Mouse (Mus musculus) common myeloid progenitor, adult 5-6 weeks (primary cell): ENCODE measurements at regions not wholly inside any gene's neighbourhood (a gene's known extent, or its start where the extent isn't known, plus 50 kb on each side); places are given as distances from the start of the nearest gene placed in this dataset.
"Not testable (repeated sequence)": the region's sequence is repeated elsewhere in the genome, so short reads cannot be mapped to it uniquely, and the experiment has no call there.

Experiments
- ATAC-seq: replicated peaks from 2 replicates; pipeline ENCODE4 v1.8.0; 2016; ENCODE audit warnings: low read depth, mild to moderate bottlenecking, moderate TSS enrichment, inconsistent platforms; ENCODE audit not compliant: poor library complexity, severe bottlenecking

DNA sequence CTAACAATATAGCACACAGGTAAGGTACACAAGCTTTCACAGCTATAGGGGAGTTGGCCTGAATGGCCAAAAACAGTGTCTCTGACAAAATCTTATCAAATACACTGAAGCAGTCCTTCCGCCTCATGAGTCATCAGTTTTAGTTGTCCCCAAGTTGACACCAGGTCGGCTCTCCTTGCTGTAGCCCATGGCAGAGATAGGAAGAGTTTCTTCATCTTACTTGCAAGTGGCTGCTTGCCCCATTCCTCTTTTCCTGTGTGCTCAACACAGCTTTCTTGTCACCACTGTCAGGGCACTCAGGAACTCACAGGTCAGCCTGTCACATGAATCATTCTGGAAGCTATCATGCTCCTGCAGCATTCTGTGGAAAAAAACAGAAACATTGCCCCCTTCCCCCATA, 77.1 kb downstream of the Olfr721-ps1 start:
- ATAC-seq, result peak; percentile 47

DNA sequence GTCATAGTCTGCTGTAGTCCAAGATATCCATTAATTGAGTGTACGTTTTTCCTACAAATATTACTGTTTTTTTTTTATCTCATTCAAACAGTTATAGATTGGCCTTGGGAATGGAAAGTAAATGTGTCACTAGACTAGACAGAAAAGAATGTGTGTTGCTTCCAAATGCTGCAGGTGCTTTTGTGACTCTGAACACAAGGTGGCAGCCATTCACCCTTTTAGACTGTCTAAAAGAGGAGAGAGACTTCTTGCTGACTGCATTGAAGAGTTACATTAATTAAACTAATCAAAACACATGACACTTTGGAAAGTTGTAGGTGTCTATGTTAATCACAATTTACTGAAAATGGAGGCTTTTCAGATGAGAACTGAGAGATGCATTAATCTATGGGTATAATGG, 80.7 kb downstream of the Olfr721-ps1 start:
- ATAC-seq, result peak; percentile 92

DNA sequence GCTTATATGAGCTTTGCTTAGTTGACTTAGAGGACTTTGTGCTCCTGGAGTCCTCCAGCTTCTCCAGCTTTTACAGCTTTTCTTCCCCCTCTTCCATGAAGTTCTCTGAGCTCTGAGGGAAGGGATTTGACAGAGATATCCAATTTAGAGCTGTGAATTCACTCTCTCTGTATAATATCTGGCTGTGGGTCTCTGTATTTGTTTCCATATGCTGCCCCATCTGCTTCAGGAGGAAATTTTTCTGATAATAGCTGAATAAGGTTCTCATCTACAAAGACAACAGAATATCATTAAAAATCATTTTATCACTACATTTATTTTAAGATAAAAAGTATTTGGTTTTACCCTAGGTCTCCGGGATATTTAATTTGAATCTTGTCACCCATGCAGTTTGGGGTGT, 85.3 kb downstream of the Olfr721-ps1 start:
- no peak for ATAC-seq

DNA sequence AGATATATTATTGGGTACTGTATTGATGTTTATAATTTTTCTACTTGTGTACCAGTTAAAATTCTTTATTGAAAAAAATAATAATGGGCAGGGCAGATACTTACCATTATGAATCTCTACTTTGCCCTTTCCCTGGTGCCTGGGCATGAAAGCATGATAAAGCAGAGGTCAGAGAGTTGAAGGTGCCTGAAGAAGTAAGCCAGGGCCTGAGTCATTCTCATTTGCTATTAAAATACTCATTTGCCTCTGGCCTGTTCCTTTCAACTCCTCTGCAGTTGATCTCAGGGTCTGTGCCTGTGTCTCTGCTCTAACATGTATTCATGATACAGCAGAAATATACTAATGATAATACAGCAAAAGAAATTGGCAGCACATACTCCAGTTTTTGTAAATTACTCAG, 89.4 kb downstream of the Olfr721-ps1 start:
- ATAC-seq, result no peak

DNA sequence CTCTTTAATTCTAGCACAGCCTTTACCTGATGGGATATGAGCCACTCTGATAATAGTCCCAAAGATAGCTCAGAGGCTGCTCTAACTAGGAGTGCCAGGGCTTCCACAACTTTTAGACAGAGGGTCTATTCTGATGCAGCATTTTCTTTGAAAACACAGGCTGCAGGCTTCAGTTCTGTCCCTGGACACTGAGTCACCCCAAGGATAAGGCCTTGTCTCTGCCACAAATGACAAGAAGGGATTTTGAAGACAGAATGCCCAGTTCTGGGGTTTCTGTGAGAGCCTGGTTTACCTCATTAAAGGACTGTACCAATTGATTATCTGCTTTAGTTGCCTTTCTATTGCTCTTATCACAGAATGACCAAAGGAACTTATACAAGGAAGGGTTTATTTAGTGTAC, 90.9 kb downstream of the Olfr721-ps1 start:
- no peak for ATAC-seq

DNA sequence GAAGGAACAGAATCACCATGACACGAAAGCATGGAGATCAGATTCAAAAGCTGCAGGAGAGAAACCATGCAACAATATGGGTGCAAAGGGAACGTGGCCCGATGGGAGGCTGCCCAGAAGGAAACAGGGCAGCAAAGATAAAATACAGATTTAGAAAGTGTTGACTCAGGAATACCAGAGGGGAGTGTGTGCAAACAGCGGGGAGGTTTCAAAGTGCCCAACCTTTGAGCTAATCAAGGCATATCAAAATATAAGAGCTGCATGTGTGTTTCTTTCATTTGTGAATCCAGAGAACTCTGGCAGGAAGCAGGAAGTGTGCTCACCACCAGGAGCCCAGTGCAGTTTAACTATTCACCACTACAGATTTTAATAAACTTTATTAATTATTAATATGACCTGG, 110.8 kb downstream of the Olfr721-ps1 start:
- no peak for ATAC-seq

DNA sequence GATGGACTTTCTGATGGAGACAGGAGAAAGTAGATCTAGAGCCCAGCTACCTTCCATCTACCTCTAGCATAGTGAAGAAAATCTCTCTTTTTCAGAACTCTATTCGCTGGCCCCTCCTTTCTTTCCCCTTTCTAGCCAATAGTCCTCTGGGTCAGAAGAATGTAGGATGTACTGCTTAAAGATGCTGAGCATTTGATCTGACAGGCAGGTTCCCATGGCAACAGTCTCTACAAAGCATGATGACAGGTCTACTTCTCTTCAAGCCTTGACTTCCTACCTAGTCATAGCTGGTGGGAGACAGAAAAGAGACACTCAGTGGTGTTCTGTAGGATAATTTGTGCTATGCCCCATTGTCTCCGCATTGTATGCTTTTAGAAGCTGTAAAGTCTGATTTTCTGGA, 112.0 kb downstream of the Olfr721-ps1 start:
- ATAC-seq, result peak; percentile 23

DNA sequence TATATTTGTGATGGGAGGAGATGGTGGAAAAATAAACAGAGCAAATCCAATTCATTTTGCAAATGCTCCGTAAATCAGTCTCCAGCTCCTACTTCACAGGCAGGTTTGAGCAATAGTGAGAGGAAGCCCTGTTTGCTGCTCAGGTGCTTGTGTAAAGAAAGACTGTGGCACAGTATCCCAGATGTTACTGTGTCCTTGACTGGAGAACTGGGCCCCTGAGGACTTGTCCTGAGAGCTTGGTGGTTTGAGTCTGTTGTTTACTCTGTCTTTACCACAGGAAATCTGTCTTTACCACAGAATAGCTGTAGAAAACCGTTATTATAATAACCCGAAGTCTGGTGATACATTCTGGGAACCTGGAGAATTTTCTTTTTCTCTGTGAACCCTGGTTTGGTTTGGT, 112.4 kb downstream of the Olfr721-ps1 start:
- ATAC-seq, result peak; percentile 41

DNA sequence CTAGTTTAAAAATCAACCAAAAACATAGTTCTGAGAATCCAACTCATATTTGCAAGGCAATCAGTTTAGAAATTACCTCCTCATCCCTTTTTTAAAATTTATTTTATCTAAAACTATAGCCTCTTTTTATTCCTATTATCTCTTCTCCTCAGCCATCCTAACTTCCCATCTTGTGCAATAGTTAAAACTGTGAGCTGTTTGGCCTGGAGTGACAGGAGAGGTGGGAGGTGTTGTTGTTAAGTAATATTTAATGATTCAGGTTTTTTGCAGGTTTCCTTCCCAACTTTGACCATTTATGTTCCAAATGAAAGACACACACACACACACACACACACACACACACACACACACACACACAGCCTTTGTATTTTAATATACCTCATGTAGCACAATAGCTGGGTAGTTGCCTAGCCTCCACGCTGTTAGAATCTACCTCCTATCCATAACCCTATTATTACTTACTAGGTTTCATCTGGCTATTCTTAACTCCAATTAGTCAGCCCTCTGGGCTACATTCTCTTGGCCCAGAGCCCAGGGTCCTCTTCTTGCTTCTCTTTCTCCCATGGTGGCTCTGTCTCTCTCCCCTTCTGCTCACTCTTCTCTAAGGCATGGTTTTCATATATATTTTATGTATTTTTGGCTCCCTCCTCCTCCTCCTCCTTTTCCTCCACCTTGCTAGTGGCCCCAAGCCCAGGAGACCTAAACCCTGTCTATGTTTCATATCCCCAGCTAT, 113.5 kb downstream of the Olfr721-ps1 start:
- ATAC-seq, result peak; percentile 42; the same call in 1 of the 2 replicates

DNA sequence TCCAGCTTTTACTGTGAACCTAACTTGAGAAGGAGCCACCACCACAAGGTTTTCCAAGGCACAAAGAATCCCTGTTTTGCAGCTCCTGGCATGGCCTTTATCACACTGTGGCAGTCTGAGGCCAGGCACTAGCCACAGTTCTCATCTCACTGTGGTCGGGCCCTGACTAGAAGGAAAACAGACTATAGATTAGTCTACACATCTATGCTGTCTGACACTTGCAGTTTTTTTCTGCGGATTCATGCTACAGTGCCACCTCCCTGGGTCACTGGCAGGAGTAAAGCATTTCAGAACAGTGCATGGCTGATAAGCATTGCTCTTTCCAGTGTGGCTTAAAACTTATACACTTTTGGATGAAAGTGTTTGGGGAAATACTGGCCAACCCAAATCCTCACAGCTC, 114.3 kb downstream of the Olfr721-ps1 start:
- peak; percentile 76 for ATAC-seq

DNA sequence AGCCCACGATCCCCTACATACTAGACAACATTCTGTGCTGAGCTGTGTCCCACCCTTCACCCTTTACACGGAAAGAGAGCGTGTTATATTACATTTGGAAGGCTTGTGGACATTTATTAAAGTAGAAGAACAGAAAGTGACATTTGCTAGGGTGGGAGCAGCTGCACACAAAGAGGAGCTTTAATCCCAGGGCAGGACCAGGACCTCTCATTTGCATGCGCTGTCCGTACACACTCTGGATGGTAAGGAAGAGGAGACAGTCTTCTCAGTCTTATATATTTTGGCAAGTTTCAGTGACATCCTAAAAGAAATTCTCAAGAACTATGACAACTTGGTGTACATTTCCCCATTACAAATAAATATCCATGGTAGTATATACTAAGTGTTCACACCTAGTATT, 114.8 kb downstream of the Olfr721-ps1 start:
- ATAC-seq, result no peak

DNA sequence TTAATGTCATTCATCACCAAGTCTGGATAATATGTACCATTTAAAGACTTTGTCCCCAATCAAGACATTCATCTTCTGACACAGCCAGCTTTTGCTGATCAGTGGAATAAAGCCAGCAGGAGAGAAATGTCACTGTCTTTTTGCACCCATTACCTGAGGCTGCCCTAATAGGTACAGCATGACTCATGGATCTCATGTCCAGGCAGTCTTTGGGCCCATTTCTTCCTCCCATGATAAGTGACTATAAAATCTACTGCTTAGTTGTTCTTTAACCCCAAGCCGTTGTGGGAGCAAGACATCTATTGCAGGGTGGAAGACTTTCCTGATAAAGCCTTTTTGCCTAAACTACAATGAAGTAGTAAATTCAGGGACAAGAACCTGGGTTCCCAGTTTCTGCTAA, 116.9 kb downstream of the Olfr721-ps1 start:
- no peak for ATAC-seq

DNA sequence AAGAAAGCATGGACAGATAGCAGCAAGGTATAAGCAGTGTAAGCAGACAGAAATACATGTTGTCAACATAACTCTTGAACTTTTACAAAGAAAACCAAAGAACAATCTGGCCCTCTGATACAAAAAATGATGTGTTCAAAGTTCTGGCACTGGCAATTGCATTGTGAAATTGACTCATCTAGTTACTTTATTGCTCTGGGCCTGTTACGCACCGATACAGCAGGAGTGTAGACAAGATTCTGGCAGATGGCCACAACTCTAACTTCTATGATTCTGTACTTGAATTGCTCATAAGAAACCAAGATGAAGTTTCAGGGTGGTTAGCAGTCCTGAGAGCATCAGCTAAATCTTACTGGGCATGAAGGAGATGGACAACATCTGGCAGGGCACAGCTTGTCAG, 117.7 kb downstream of the Olfr721-ps1 start:
- no peak for ATAC-seq

DNA sequence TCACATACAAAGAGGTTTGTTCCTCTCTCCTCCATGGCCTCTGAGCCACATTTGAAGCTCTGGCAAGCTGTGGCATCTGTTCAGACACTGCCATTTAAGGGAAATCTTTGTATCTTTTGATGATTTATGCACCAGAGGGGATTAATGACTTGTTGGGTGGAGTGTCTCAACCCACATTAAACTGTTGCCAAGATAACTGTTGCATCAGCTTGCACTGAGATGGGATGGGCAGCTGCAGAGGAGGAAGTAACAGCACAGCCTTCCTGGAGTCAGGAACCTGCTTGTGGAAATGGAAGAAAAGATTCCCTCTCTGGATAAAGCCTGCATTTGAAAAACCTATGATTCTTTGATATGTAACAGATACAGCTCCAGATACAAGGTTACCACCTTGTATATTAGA, 119.1 kb downstream of the Olfr721-ps1 start:
- ATAC-seq, result peak; percentile 76

DNA sequence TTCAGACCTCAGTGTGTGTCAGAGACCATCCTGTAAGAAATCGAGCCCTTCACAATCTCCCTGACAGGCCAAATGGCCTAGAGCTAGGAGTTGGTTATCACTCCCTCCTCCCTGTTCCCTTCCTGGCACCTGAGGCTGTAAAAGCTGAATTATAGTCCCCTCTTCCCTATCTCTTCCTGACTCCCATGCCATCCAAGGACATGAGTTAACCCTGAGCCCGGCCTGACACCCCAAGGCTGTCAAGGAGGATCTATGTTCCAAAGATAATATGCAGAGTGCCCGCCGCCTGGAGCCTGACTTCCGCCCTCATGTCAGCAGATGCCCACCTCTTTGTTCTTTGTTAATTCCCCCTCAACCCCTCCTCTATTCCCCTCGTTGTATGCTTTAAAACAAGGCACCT, 120.2 kb downstream of the Olfr721-ps1 start:
- ATAC-seq, result not testable (repeated sequence)

DNA sequence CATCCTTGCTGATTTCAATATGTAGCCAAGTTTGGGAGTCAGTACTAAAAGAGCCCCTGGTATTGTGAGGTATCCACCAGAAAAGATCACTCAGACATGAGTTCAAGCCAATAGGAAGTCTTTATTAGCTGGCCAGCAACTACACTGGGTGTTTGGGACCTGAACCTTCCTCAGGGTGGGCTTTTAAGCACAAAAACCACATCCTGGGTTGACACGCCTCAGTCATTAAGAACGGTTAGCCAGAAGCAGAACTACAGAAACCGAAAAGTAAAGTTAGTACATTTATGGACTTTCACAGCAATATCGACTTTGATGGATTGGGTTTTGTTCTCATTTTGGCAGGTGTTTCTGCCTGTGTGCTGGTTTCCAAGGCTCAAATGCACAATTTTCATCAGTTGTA, 124.1 kb downstream of the Olfr721-ps1 start:
- ATAC-seq, result no peak

DNA sequence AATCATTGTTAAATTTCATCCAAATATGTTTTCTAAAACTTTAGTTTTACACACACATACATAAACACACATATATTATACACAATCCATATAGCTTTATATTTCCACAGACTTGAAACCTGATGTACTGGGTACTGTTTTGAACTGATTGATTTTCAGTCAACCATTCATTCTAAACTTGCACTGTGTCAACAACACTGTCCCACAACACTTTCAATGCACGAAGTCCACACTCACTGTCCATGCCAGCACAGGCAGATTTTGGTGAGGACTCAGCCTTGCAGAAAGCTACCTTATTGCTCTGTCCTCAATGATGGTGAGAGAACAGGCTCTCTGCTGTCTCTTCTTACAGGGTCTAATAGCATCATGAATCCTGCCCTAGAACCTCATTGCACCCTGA, 127.3 kb downstream of the Olfr721-ps1 start:
- no peak for ATAC-seq

DNA sequence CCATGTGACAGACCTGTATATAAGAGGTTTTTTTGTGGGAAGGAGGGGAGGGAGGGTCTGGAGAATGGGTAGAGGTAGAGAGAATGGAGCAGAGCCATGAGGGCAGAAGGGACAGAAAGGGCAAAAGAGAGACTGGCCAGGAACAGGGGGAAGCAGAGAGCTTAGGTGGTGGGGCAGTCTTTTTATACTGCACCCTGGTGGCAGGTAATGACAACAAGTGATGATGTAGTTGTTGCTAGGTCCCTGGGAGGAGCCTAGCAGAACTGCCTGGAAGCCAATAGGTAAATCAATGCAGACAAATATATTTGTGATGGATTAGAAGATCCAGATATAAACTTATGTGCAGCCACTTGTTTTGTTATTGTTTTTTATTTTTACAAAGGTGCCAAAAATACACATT, 140.1 kb downstream of the Olfr721-ps1 start:
- ATAC-seq, result peak; percentile 62; the same call in 1 of the 2 replicates

DNA sequence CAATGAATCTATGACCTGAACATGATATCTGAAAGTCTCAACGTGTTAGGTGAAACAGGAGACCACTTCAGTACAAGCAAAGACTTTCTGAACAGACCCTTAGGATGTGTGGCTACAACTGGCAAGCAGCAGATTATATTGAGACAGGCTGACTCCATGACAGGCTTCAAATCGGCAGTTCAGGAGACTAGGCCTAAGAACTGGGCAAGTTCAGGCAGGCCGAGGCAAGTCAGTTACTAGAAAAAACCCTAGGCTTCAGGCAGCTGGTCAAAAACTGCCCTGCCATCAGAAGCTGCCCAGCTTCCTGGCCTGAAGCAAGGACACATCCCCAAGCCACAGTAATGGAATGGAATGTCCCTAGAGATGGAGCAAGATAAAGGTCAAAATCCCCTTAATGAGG, 140.6 kb downstream of the Olfr721-ps1 start:
- no peak for ATAC-seq

DNA sequence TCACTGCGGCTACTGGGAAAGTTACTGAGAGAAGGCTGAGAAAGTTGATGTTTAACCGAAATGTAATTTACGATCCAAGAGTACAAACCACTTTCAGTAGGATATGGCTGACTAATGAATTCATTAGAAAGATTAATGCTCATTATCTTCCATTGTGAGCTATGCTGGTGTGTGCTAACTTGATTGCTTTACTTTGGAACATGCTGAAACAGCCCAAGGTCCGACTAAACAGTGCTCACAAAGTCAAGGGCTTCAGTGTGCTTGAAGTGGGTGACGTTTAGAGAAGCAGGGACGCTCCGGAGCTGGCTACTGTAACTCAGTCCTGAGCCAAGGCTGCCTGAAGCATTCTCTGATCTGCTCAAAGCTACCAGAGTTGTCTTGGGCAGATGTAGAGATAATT, 143.1 kb downstream of the Olfr721-ps1 start:
- no peak for ATAC-seq

DNA sequence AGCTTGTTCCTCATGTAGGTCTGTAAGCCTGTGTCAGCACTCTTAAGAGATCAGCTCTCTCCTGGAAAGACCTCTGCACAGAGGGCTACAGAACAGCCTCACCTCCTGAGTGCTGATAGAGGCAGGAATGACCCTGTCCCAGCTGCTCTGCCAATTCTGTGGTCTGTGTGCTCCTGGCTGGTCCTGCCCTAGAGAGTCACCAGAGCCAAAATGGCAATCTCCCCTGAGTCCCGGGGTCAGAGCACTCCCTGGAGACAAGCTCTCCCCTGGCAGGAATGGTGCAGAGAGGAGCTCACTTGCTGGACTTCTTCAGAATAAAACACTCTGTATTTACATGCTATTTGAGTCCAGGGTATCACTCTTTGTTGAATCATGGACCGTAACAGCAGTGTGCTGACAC, 149.9 kb upstream of the Slc4a7 start:
- ATAC-seq, result no peak

DNA sequence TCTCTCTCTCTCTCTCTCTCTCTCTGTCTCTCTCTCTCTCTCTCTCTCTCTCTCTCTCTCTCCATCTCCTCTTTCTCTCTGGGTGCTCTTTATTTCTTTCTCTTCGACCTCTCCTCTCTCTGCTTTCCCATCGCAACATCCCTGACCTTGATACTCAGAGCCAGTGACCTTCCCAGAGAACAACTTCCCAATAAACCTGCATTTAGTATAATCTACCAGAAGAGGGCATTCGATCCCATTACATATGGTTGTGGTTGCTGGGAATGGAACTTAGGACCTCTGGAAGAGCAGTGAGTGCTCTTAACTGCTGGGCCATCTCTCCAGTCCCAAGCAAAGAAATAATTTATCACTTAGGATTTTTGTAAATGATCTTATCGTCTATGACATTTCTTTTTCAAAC, 127.2 kb upstream of the Slc4a7 start:
- no peak for ATAC-seq
